ENCODE assay signal across 13 mouse cellular contexts in the genomic region with DNA sequence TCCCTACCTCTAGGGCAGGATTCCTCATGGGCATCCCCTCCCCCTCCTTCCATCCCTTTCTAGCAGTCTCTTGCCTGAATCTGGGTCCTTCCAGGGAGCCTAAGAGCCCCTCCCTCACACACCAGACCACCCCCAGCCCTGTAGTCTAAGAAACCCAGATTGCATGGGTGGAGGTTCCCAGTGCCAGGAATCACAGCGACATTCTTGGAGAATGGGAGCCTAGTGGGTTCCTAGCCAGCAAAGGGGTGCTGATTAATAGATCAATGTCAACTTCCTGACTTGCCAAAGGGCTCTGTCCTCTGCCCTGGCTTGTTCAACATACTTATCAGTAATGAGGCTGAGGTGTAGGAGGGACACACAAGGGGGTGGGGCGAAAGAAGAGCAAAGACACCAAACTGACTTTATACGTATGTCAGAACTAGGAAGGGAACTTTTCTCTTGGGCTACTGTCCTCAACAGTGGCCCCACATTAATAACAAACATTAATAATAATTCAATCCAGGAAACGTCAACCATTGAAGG.
DNase-seq lines count a peak whose midpoint lies in the region; ATAC-seq and TF ChIP-seq lines count a peak whose summit lies in the region.
"Had no signal": no experiment of that assay in that cellular context is flagged by ENCODE, and none has a peak within 500 bp of the region (broad histone marks: within the 10 kb centered on the region; RNA-seq: fewer than 3 reads in every experiment).

No protein-coding gene starts in this region.

- TF ChIP-seq CTCF in kidney, postnatal 0 days (IDR thresholded peaks at IDR 0.05; ENCODE audit: low read depth), result no peak
- no peak for TF ChIP-seq CTCF in cerebellum, adult 2 months (IDR thresholded peaks at IDR 0.05; ENCODE audit: borderline replicate concordance, insufficient read depth, low read depth, low read length)

- 43% methylated on average over 4 of the region's 4 CpGs for WGBS in heart, embryonic 10.5 days
- WGBS in kidney, postnatal 0 days, result 61% methylated on average over 4 of the region's 4 CpGs
- 65% methylated on average over 4 of the region's 4 CpGs for WGBS in limb, embryonic 12.5 days
- 76% methylated on average over 4 of the region's 4 CpGs for WGBS in cerebellum, adult 2 months

- H3K36me3 ChIP-seq in heart, embryonic 10.5 days, result no peaks in the 10 kb centered on the region
- H3K36me3 ChIP-seq in kidney, postnatal 0 days (ENCODE audit: insufficient read depth, low read length), result no peaks in the 10 kb centered on the region
- H3K36me3 ChIP-seq in limb, embryonic 12.5 days, result peaks cover 10% of the 10 kb centered on the region; the same call in 1 of the 2 replicates
- H3K36me3 ChIP-seq: midbrain, embryonic 15.5 days; neural tube, embryonic 13.5 days had no signal

- H3K4me2 ChIP-seq in kidney, postnatal 0 days (ENCODE audit: low read length), result no peak overlapping the region
- no peak overlapping the region for H3K4me2 ChIP-seq in limb, embryonic 12.5 days
- H3K4me2 ChIP-seq: midbrain, embryonic 15.5 days; neural tube, embryonic 13.5 days had no signal

- H3K9ac ChIP-seq in kidney, postnatal 0 days (ENCODE audit: low read depth, low read length), result 0 out of 2 replicates have a peak overlapping the region, but pooled peaks have one; percentile 13
- no peak overlapping the region; the same call in 1 of the 2 replicates for H3K9ac ChIP-seq in limb, embryonic 12.5 days (replicated peaks)
- H3K9ac ChIP-seq: midbrain, embryonic 15.5 days; neural tube, embryonic 13.5 days had no signal

- H3K27me3 ChIP-seq in heart, embryonic 10.5 days (ENCODE audit: insufficient read depth, poor library complexity, severe bottlenecking), result no peaks in the 10 kb centered on the region
- no peaks in the 10 kb centered on the region for H3K27me3 ChIP-seq in kidney, postnatal 0 days (ENCODE audit: insufficient read depth, low read length)
- no peaks in the 10 kb centered on the region for H3K27me3 ChIP-seq in limb, embryonic 12.5 days
- no peaks in the 10 kb centered on the region; the same call in 1 of the 2 replicates for H3K27me3 ChIP-seq in cerebellum, adult 2 months (ENCODE audit: control insufficient read depth, insufficient read depth, low read length)
- H3K27me3 ChIP-seq: midbrain, embryonic 15.5 days; neural tube, embryonic 13.5 days had no signal

- peak overlapping the region; percentile 24; the same call in 1 of the 2 replicates for H3K4me3 ChIP-seq in heart, embryonic 10.5 days
- no peak overlapping the region for H3K4me3 ChIP-seq in kidney, postnatal 0 days (replicated peaks; ENCODE audit: low read depth, low read length)
- no peak overlapping the region for H3K4me3 ChIP-seq in limb, embryonic 12.5 days (replicated peaks)
- no peak overlapping the region for H3K4me3 ChIP-seq in cerebellum, adult 2 months (replicated peaks; ENCODE audit: insufficient read depth, low read depth, low read length)
- H3K4me3 ChIP-seq: midbrain, embryonic 15.5 days; neural tube, embryonic 13.5 days had no signal

- ATAC-seq in kidney, postnatal 0 days (replicated peaks; ENCODE audit: low FRiP score, low read depth), result no peak
- no peak for ATAC-seq in limb, embryonic 12.5 days (ENCODE audit: insufficient number of reproducible peaks, insufficient read depth, low FRiP score, low TSS enrichment, low read depth)
- ATAC-seq in megakaryocyte progenitor cell, adult 5-6 weeks (replicated peaks; ENCODE audit: poor library complexity), result peak; percentile 61
- ATAC-seq: intestine, embryonic 16.5 days; midbrain, embryonic 15.5 days had no signal

- intact Hi-C loops in heart, postnatal 10 days (cut with DNase I), result no loop called here

- TF ChIP-seq POLR2A in cerebellum, adult 2 months (IDR thresholded peaks at IDR 0.05; ENCODE audit: borderline replicate concordance, insufficient read depth, low read length), result no peak

- H3K4me1 ChIP-seq in heart, embryonic 10.5 days, result peaks cover 87% of the 10 kb centered on the region
- peaks cover 55% of the 10 kb centered on the region for H3K4me1 ChIP-seq in kidney, postnatal 0 days (replicated peaks; ENCODE audit: insufficient read depth, low read length)
- H3K4me1 ChIP-seq in limb, embryonic 12.5 days (replicated peaks), result peaks cover 78% of the 10 kb centered on the region
- peaks cover 4% of the 10 kb centered on the region; the same call in 1 of the 2 replicates for H3K4me1 ChIP-seq in cerebellum, adult 2 months (ENCODE audit: control insufficient read depth, insufficient read depth, low read length)

- H3K9me3 ChIP-seq in heart, embryonic 10.5 days, result no peaks in the 10 kb centered on the region
- no peaks in the 10 kb centered on the region for H3K9me3 ChIP-seq in kidney, postnatal 0 days (replicated peaks; ENCODE audit: low read length)
- no peaks in the 10 kb centered on the region for H3K9me3 ChIP-seq in limb, embryonic 12.5 days
- H3K9me3 ChIP-seq: midbrain, embryonic 15.5 days; neural tube, embryonic 13.5 days had no signal

- DNase-seq in heart, embryonic 10.5 days (ENCODE audit: low spot score), result no peak
- no peak for DNase-seq in heart, postnatal 10 days
- no peak for DNase-seq in kidney, postnatal 0 days (ENCODE audit: low spot score)
- no peak for DNase-seq in kidney, postnatal 36 days
- no peak for DNase-seq in thymus, postnatal 25 days
- DNase-seq in cerebellum, adult 2 months, result no peak
- DNase-seq: adrenal gland, postnatal 25 days; retina, postnatal 1 day had no signal

- H3K27ac ChIP-seq in heart, embryonic 10.5 days, result peak overlapping the region; percentile 89
- H3K27ac ChIP-seq in kidney, postnatal 0 days, result 0 out of 2 replicates have a peak overlapping the region, but pooled peaks have one; percentile 19
- 0 out of 2 replicates have a peak overlapping the region, but pooled peaks have one; percentile 67 for H3K27ac ChIP-seq in limb, embryonic 12.5 days
- H3K27ac ChIP-seq in cerebellum, adult 2 months (ENCODE audit: insufficient read depth, low read length), result no peak overlapping the region
- H3K27ac ChIP-seq: midbrain, embryonic 15.5 days; neural tube, embryonic 13.5 days had no signal
